Mouse (Mus musculus) cerebellum, adult 2 months (tissue): Measurements from ENCODE around the gene Wwox. TPM values are rescaled to one million over a fixed set of nuclear protein-coding genes. Genes with fewer than 3 reads are reported as not detected.

Experiments
- DNase-seq, 2 experiments: peaks; one replicate each; pipeline ENCODE4 v3.0.0; 2021
- H3K27ac ChIP-seq: fragments of 200-500 bp; 2 replicates; pipeline ENCODE4 v1.5.1; 2012; ENCODE audit warnings: low read length, control low read depth, inconsistent platforms; ENCODE audit not compliant: insufficient read depth
- H3K27me3 ChIP-seq: fragments of 200-500 bp; 2 replicates; pipeline ENCODE4 v1.6.1; 2012; ENCODE audit warnings: inconsistent platforms, mild to moderate bottlenecking, low read length, moderate library complexity; ENCODE audit not compliant: control insufficient read depth, insufficient read depth
- H3K4me1 ChIP-seq: fragments of 200-500 bp; 2 replicates; pipeline ENCODE4 v1.6.1; 2011; ENCODE audit warnings: low read length; ENCODE audit not compliant: control insufficient read depth, insufficient read depth
- H3K4me3 ChIP-seq: fragments of 200-500 bp; replicated peaks from 2 replicates; pipeline ENCODE3; 2011; ENCODE audit warnings: mild to moderate bottlenecking, low read depth, low read length, control low read depth; ENCODE audit not compliant: insufficient read depth
- CTCF ChIP-seq: fragments of 200-500 bp; IDR thresholded peaks from 2 replicates; pipeline ENCODE4 v1.5.1; 2011; ENCODE audit warnings: low read depth, mild to moderate bottlenecking, control low read depth, low read length, moderate library complexity, borderline replicate concordance; ENCODE audit not compliant: insufficient read depth
- POLR2A ChIP-seq: fragments of 200-500 bp; IDR thresholded peaks from 2 replicates; pipeline ENCODE4 v1.6.1; 2011; ENCODE audit warnings: low read length, control low read depth, borderline replicate concordance; ENCODE audit not compliant: insufficient read depth
- WGBS: fragments of 180-500 bp; shearing (Covaris S2); methylation state at CpG from one replicate; pipeline ENCODE4 v1.1.7; 2018; 5-methylcytosine and 5-hydroxymethylcytosine counted together
- polyA plus RNA-seq: library from polyadenylated mRNA; depleted of rRNA; stranded (reverse); fragments of >200 nt; gene quantifications from 2 replicates; pipeline ENCODE4 v1.2.3, GENCODE M21; 2012

Wwox gene
- polyA plus RNA-seq, 1 experiment = 35.2 TPM

DNA sequence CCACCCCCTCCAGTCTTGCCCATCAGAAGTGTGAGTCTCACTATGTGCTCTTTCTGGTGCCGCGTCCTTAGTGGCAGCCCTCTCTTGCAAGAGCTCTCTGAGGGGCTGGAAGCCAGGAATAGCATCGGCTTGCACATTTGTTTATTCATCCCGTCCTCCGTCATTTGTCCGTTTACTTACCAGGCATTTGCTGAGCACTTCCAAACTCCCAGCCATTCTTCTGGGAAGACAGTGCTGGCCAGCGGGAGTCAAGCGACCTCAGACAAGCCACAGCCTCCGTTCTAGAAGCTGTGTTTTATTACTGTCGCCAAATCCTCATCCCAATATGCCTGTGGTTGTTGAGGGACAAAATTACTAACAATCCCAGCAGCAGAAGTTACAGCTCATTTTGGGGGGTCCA, 241.7 kb downstream of the Wwox start:
- H3K27ac ChIP-seq = no peak overlapping the region
- no peak for DNase-seq
- peaks cover 7% of the 10 kb centered on the region; the same call in 1 of the 2 replicates for H3K4me1 ChIP-seq
- no peak for TF ChIP-seq CTCF
- TF ChIP-seq POLR2A = no peak
- no peaks in the 10 kb centered on the region for H3K27me3 ChIP-seq
- 76% methylated on average over 10 of the region's 10 CpGs for WGBS
- no peak overlapping the region for H3K4me3 ChIP-seq

DNA sequence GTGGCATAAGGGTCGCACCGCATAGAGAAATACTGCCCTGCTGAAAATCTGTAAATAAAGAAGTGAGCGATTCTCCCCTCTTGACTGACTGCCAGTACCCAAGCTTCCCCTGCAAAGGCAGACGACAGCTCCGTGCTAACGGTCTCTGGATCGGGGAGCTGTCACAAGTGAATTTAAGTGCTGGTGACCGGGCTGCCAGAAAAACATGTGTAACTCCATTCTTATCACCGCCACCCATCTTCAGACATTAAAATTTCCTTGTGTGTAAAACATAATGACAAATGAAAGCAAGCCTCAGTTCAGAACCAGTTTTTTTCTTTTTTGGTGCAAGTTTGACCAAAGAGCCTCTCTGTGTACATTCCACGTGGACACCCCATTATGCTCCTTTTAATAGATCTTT, 242.7 kb downstream of the Wwox start:
- DNase-seq = no peak
- 70% methylated on average over 10 of the region's 10 CpGs for WGBS
- H3K27ac ChIP-seq = no peak overlapping the region
- no peak overlapping the region for H3K4me3 ChIP-seq
- H3K4me1 ChIP-seq = peaks cover 5% of the 10 kb centered on the region; the same call in 1 of the 2 replicates
- TF ChIP-seq POLR2A = no peak
- TF ChIP-seq CTCF = no peak
- H3K27me3 ChIP-seq = no peaks in the 10 kb centered on the region

DNA sequence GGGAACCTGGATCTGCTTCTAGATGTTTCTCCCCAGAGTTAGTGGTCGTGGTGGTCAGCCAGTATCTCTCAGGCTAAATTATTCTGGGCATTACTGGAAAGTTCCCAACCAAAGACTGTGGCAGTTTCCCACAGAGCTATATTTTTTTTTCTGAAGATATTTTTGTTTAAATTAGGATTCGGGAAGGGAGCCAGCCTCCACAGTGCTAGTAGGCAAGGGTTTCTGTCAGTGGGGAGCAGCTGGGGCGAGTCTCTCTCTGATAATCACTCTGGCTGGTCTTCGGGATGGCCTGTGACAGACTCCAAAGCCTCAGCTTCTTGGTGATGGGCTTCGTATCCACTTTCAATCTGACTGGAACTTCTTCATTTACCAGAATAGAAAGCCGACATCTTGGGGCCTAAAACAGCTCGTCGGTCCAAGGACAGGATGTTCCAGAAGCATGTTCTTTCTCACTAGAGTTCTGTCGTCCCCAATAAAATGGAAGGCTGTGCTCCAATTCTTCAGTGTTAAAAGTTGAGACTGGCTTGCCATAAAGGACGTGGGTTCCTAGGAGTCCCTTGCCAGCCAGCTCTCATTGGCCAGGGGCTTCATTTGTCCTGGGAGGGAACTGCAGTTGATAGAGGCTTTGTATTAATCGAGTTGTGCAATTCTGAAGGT, 244.7 kb downstream of the Wwox start:
- no peak overlapping the region for H3K27ac ChIP-seq
- DNase-seq = peak in 1 of 2 experiments; percentile 35
- no peak overlapping the region for H3K4me3 ChIP-seq
- no peaks in the 10 kb centered on the region; the same call in 1 of the 2 replicates for H3K4me1 ChIP-seq
- no peak for TF ChIP-seq POLR2A
- TF ChIP-seq CTCF = no peak
- 50% methylated on average over 11 of the region's 11 CpGs for WGBS
- H3K27me3 ChIP-seq = no peaks in the 10 kb centered on the region

DNA sequence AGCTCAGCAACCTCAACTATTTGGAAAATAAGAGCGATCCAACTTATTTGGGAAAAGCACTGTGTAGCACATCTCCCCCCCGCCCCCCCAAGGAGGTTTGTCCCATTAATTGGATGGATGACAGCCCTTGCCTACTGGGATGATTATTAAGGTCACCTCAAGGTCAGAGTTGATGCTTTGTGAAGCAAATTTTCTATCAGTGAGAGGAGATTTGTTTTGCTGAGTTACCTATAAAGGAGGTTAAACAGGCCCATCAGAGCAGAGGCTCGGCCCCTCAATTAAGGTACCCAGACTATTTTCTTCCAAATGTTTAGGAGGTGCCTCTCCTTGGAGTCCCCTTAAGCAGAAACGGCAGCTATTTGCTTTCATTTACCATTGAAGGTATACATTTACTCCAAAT, 247.0 kb downstream of the Wwox start:
- Histone ChIP-seq H3K27ac (no peak overlapping the region), H3K4me1 (peaks cover 7% of the 10 kb centered on the region), H3K27me3 (no peaks in the 10 kb centered on the region), H3K4me3 (no peak overlapping the region)
- no peak for DNase-seq
- TF ChIP-seq CTCF (no peak), POLR2A (no peak)
- WGBS = 96% methylated on average over 4 of the region's 4 CpGs

DNA sequence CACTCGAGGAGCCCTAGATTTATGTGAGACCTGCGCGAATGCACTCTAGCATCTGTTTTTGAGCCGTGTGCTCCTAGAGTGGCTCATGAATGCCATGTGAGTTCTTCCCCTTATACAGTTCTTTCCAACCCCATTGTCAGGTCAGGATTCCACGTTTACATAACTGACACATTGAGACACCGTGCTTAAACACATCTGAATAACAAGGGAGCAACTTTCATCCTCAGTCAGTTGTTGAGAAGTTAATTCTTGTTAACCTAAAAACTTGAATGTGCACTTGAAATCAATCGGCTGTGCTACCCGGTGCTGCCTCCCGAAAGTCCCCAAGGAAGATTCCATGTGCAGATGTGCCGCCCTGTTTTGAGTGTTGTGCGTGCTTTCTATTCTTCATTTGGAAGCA, 249.3 kb downstream of the Wwox start:
- H3K27ac ChIP-seq = no peak overlapping the region
- WGBS = 95% methylated on average over 11 of the region's 11 CpGs
- TF ChIP-seq CTCF (no peak), POLR2A (no peak)
- no peak for DNase-seq
- H3K4me1 ChIP-seq = peaks cover 7% of the 10 kb centered on the region
- no peaks in the 10 kb centered on the region for H3K27me3 ChIP-seq
- H3K4me3 ChIP-seq = no peak overlapping the region

DNA sequence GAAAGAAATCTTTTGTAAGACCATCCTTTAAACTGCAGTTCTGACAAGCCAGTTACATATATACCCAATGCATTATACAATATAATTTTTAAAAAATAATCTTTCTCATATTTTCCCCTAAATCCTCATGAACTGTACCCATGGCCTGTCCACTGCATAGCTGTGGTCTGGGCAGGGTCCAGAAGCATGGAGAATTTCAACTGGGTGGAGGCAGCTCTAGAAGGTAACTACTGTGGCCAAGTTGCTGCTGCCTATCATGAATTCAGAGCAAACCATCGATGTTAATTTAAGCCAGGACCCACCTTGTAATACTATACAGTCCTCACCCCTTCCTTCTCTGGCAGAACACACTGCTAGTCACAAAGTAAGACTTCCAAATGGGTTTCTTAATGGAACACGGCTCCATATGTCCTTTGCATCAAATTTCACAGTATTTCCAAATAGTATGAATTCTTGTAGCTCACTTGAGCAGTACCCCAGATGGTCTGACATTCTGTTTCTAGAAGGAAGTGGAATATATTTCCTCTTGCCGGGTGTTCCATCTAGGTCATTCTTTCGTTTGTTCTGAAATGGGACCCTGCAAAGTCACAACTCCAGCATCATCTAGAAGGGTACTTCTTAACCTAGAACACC, 255.2 kb downstream of the Wwox start:
- no peak for DNase-seq
- Histone ChIP-seq H3K4me1 (peaks cover 5% of the 10 kb centered on the region), H3K27me3 (no peaks in the 10 kb centered on the region), H3K27ac (no peak overlapping the region), H3K4me3 (no peak overlapping the region)
- WGBS = 78% methylated on average over 4 of the region's 4 CpGs
- TF ChIP-seq POLR2A = no peak
- TF ChIP-seq CTCF = no peak

DNA sequence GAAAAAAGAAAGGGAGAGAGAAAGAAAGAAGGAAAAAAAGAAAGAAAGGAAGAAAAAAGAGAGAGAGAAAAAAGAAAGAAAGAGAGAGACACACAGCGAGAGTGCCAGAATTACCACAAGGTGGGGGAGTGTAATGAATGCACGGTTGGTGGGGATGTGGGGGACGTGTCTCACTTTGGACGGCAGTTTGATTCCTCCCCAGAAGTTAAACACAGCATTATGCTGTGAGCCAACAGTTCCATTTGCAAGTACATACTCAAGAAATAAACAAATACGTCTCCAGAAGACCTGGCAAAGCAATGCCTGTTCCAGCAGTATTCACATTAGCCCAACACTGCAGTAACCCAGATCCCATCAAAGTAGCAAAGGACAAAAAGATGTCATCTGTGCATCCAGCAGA, 264.1 kb downstream of the Wwox start:
- 74% methylated on average over 5 of the region's 5 CpGs for WGBS
- no peak for DNase-seq
- no peaks in the 10 kb centered on the region for H3K27me3 ChIP-seq
- TF ChIP-seq CTCF (no peak), POLR2A (no peak)
- H3K4me1 ChIP-seq = no peaks in the 10 kb centered on the region
- H3K27ac ChIP-seq = no peak overlapping the region
- no peak overlapping the region for H3K4me3 ChIP-seq

DNA sequence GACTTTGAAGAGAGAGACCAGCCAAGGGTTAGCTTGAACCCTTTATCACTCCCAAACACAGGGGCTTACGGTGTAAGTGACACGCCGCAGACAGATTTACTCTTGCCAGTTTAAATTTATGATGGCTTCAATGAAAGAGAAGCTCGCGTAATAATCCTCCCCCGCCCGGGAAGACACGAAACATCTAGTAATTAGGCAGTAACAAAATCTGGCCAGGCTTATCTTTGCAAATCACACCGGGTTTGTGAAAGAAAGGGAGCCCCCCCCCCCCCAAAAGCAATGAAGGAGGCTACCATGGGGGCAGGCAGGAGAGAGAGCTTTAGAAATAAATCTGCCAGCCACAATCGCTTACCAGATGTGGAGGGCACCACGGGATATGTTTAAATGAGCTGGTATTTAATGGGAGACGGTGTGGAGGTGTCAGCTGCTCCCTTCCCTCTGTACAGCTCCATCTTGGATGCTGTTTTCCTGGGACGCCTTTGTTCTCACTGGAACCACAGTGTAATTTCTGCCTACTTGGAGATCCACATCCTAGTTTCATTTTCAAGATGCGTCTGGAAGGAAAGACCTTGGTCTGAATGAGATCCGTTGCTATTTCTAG, 268.2 kb downstream of the Wwox start:
- H3K27ac ChIP-seq = no peak overlapping the region
- 89% methylated on average over 15 of the region's 15 CpGs for WGBS

More for the DNA sequence above, 268.2 kb downstream of the Wwox start:
- H3K27me3 ChIP-seq = no peaks in the 10 kb centered on the region
- DNase-seq = no peak
- no peaks in the 10 kb centered on the region for H3K4me1 ChIP-seq
- no peak overlapping the region for H3K4me3 ChIP-seq
- no peak for TF ChIP-seq POLR2A
- no peak for TF ChIP-seq CTCF
